Mouse (Mus musculus): Measurements from ENCODE around the gene Kctd17. TPM values are rescaled to one million over a fixed set of nuclear protein-coding genes. Genes with fewer than 3 reads are reported as not detected.

Kctd17 gene
- total RNA-seq, 2 experiments from 2014 or later, result 53.9 to 54.3 TPM

- DNase-seq, result no peak
These were observed 47.3 kb downstream of the Kctd17 start for GRCm38 (mm10) chr15:78475604-78476031.

DNA sequence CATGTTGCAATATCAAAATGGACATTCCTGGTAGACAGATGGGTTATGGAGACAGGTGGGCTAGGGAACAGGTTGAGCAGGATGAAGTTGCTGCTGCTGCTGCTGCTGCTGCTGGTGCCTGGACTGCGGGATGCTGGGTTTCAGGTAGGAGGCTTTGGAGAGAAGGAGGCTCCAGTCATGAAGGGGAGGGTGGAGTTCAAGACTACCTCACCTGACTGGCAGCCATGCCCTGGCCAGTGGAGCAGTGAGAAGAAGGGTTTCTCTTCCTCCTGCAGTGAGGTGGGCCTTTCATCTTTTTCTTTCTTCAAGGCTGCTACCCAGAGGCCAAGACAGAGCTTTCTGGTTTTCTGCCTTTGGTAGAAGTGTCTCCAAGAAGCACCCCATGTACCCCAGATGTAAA, 48.5 kb downstream of the Kctd17 start:
- intact Hi-C loops (cut with DNase I), result no loop called here
- DNase-seq, result no peak

More at GRCm38 (mm10) chr15:78475604-78476031, 47.3 kb downstream of the Kctd17 start:
- intact Hi-C loops (cut with DNase I), result no loop called here

DNA sequence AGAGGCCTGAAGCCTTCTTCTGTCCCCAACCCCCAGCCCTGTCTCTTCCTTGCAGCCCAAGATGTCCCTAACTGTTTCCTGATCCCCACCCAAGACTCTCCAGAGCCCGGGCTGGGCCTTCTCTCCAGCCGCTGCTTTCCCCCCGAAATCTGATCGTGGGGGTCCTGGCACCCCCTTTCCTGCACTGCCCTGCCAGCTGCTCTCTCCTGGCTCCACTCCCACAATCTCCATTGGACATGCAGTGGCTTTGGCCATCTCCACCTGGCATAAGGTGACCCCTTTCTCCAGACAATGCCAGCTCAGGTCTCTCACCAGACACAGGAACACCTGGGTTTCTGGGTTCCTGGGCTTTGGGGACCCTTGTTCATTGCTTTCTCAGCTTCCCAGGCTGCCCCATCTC, 49.7 kb downstream of the Kctd17 start:
- no peak for DNase-seq

GRCm38 (mm10) chr15:78479470-78479869, 51.1 kb downstream of the Kctd17 start:
- DNase-seq, result no peak
- intact Hi-C loops (cut with DNase I), result no loop called here

More for the DNA sequence above, 49.7 kb downstream of the Kctd17 start:
- intact Hi-C loops (cut with DNase I), result no loop called here

GRCm38 (mm10) chr15:78480111-78480510, 51.7 kb downstream of the Kctd17 start:
- intact Hi-C loops (cut with DNase I), result no loop called here
- DNase-seq, result no peak

GRCm38 (mm10) chr15:78480991-78481390, 52.6 kb downstream of the Kctd17 start:
- intact Hi-C loops (cut with DNase I), result no loop called here
- DNase-seq, result no peak

- peak; percentile 26 to 55 for DNase-seq
- intact Hi-C loops (cut with DNase I), result no loop called here
These were observed 53.2 kb downstream of the Kctd17 start for GRCm38 (mm10) chr15:78481448-78482000.

GRCm38 (mm10) chr15:78482518-78482917, 54.2 kb downstream of the Kctd17 start:
- DNase-seq, result no peak
- intact Hi-C loops (cut with DNase I), result no loop called here

DNA sequence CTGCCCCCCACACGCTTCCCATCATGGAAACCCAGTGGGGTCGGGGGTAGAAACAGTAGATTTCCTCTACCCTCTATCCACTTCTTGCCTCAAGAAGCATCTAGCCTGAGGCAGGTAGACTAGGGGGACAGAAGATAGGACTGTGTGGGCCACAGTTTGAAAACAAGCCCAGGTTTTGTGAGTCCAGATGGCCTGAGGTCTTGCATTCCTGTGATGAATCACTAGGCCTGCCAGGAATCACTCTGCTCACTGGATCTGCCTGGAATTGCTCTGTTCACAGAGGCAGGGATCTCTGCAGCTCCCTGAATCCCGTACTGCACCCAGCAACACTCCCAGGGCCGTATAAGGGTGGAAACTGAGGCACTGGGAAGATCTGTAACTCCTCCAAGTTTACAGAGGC, 54.9 kb downstream of the Kctd17 start:
- intact Hi-C loops (cut with DNase I), result no loop called here
- DNase-seq, result no peak

DNA sequence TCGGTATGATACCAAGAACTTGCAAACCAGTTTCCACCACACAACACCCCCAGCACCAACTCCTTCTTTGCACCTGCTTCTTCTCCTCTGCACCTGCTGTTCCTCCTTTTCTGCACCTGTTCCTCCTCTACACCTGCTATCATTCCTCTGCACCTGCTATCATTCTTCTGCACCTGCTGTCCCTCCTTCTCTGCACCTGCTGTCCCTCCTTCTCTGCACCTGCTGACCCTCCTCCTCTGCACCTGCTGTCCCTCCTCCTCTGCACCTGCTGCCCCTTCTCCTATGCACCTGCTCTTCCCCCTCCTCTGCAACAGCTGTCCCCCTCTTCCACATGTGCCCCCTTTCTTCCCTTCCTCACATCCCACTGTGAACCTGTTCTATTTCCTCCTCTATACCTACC, 58.2 kb downstream of the Kctd17 start:
- no peak for DNase-seq
- intact Hi-C loops (cut with DNase I), result no loop called here

GRCm38 (mm10) chr15:78487066-78487465, 58.7 kb downstream of the Kctd17 start:
- intact Hi-C loops (cut with DNase I), result no loop called here
- DNase-seq, result no peak

Other genes starting within 250 kb of the Kctd17 start
- gene Pvalb, start 222.2 kb upstream of the Kctd17 start, total RNA-seq (2021), result under 1 TPM in 1 of 2 experiments, not detected in 1; 0.29 TPM
- gene Ncf4, start 183.8 kb upstream of the Kctd17 start, total RNA-seq (2021), result 1 to 10 TPM; 2.5 to 2.9 TPM
- 1 to 10 TPM in 1 of 2 experiments, under 1 TPM in 1; 0.76 to 1.7 TPM for gene Csf2rb2, start 122.8 kb upstream of the Kctd17 start, total RNA-seq (2021)
- gene Csf2rb, start 102.8 kb upstream of the Kctd17 start, total RNA-seq (2021), result 1 to 10 TPM; 2.2 to 3.1 TPM
- not detected for gene Tex33, start 32.7 kb upstream of the Kctd17 start, total RNA-seq (2021)
- gene Tst, start 22.7 kb upstream of the Kctd17 start, total RNA-seq (2021), result 10 to 100 TPM; 11.2 to 13.7 TPM
- 10 to 100 TPM; 28.1 to 31.0 TPM for gene Mpst, start 22.1 kb upstream of the Kctd17 start, total RNA-seq (2021)
- gene Tmprss6, start 40.1 kb downstream of the Kctd17 start, total RNA-seq (2021), result not detected
- under 1 TPM; 0.07 to 0.20 TPM for gene Il2rb, start 66.7 kb downstream of the Kctd17 start, total RNA-seq (2021)
- 10 to 100 TPM; 83.9 to 98.0 TPM for gene C1qtnf6, start 102.9 kb downstream of the Kctd17 start, total RNA-seq (2021)
- not detected for gene Sstr3, start 116.1 kb downstream of the Kctd17 start, total RNA-seq (2021)
- gene Rac2, start 144.2 kb downstream of the Kctd17 start, total RNA-seq (2021), result 10 to 100 TPM in 1 of 2 experiments, 1 to 10 TPM in 1; 3.9 to 18.7 TPM
- gene Cyth4, start 168.5 kb downstream of the Kctd17 start, total RNA-seq (2021), result 1 to 10 TPM; 5.7 to 8.8 TPM